Mouse (Mus musculus) kidney, adult 18-20 months (tissue): ENCODE results near the gene Stub1.
A peak's percentile ranks its signal among the peaks of the same experiment; 100 is the strongest.

ENCODE experiments used
- DNase-seq: peaks from one replicate; pipeline ENCODE4 v3.0.0; 2021

Stub1 gene

GRCm38 (mm10) chr17:25783861-25784574, 49.2 kb downstream of the Stub1 start:
- DNase-seq = no peak

- peak; percentile 47 for DNase-seq
Observed at GRCm38 (mm10) chr17:25783086-25783485, 50.1 kb downstream of the Stub1 start.

GRCm38 (mm10) chr17:25781339-25781738, 51.9 kb downstream of the Stub1 start:
- DNase-seq = no peak
